Mouse (Mus musculus): ENCODE results near the gene Sp6.

Sp6 gene

GRCm38 (mm10) chr11:97063274-97063920, 50.2 kb downstream of the Sp6 start:
- DNase-seq (ENCODE audit: low spot score in 2 of 2) = no peak

GRCm38 (mm10) chr11:97063921-97064295, 50.7 kb downstream of the Sp6 start:
- DNase-seq (ENCODE audit: low spot score in 2 of 2) = no peak

- DNase-seq (ENCODE audit: low spot score in 2 of 2) = no peak
These were observed 52.5 kb downstream of the Sp6 start for GRCm38 (mm10) chr11:97065538-97066295.

GRCm38 (mm10) chr11:97066656-97067360, 53.6 kb downstream of the Sp6 start:
- DNase-seq (ENCODE audit: low spot score in 2 of 2) = no peak

- DNase-seq (ENCODE audit: low spot score in 2 of 2) = peak in 1 of 2 experiments; percentile 47
These were observed 56.1 kb downstream of the Sp6 start for GRCm38 (mm10) chr11:97069333-97069732.

- no peak for DNase-seq (ENCODE audit: low spot score in 2 of 2)
These were observed 56.6 kb downstream of the Sp6 start for GRCm38 (mm10) chr11:97069770-97070169.

DNA sequence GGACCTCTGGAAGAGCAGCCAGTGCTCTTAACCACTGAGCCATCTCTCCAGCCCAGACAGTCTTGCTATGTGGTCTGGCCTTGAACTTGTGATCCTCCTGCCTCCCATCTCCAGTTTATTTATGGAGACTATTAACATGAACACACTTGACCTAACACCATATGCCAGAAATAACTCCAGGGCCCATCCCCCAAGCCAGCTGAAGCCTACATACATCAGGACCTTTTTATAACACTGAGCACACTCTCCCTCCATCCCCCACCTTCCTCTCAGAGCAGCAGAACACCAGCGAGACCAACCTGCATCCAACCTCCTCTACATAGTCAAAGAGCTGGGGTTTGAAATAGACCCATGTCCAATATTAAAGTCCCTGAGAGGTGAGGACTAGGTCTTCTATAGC, 57.9 kb downstream of the Sp6 start:
- no peak for DNase-seq (ENCODE audit: low spot score in 2 of 2)

DNA sequence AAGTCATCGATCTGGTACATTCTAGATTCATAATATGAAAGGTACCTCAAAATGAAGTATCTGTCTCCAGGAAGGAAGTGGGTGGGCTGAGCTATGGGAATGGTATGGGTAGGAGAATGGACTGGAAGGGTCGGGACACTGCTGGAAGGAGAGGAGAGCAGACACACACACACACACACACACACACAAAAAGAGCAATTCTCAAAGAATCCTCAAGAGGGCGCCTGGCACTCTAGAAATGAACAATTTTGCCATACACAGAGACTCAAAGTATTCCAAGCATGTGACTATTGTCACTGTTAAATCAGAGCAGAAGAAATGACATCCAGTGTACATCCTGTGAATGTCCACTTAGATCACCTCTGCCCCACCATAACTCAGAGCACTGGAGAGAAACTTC, 59.3 kb downstream of the Sp6 start:
- DNase-seq (ENCODE audit: low spot score in 2 of 2) = peak in 1 of 2 experiments; percentile 59

- DNase-seq (ENCODE audit: low spot score in 2 of 2) = no peak
These were observed 61.0 kb downstream of the Sp6 start for GRCm38 (mm10) chr11:97074235-97074634.

Data from cerebellum, postnatal 4 days (tissue).